Comparison of ENCODE assay signal across 11 mouse cellular contexts in the genomic region with DNA sequence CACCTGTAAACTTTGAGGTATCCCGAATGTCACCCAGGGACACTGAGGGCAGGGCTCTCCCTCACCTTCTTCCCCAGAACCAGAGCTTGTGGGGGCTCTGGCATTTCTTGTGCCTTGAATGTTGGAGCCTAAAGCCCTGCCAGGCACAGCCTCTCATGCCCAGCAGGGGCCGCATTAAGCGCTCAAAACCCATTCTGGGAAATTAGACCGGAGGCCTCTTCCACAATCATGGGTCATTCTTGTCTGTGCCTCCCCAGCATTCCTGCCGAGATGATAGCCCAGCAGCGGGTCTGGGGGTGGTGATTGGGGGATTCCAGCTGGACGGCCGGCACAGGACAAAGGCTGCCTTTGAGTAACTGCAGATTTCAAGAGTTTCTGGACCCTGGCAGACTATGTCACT. TPM values are rescaled to one million over a fixed set of nuclear protein-coding genes. Genes with fewer than 3 reads are reported as not detected.
DNase-seq lines count a peak whose midpoint lies in the region; ATAC-seq and TF ChIP-seq lines count a peak whose summit lies in the region.
"Had no signal": no experiment of that assay in that cellular context is flagged by ENCODE, and none has a peak within 500 bp of the region (broad histone marks: within the 10 kb centered on the region; RNA-seq: fewer than 3 reads in every experiment).

No protein-coding gene starts in this region.

- H3K4me3 ChIP-seq in intestine, postnatal 0 days (ENCODE audit: low read depth, low read length) = no peak overlapping the region
- no peak overlapping the region for H3K4me3 ChIP-seq in intestine, embryonic 16.5 days (ENCODE audit: low read length)
- H3K4me3 ChIP-seq in cortical plate, adult 2 months (ENCODE audit: insufficient read depth, low read length) = no peak overlapping the region
- H3K4me3 ChIP-seq in forebrain, embryonic 14.5 days (ENCODE audit: low read depth, low read length) = no peak overlapping the region
- no peak overlapping the region for H3K4me3 ChIP-seq in midbrain, embryonic 13.5 days (replicated peaks)
- H3K4me3 ChIP-seq: limb, embryonic 15.5 days had no signal

- no peaks in the 10 kb centered on the region for H3K4me1 ChIP-seq in intestine, postnatal 0 days (replicated peaks; ENCODE audit: control insufficient read depth, insufficient read depth, low read length)
- H3K4me1 ChIP-seq in intestine, embryonic 16.5 days (ENCODE audit: control insufficient read depth, insufficient read depth, low read length) = no peaks in the 10 kb centered on the region
- H3K4me1 ChIP-seq in cortical plate, adult 2 months (ENCODE audit: control insufficient read depth, insufficient read depth, low read length) = peaks cover 1% of the 10 kb centered on the region; the same call in 1 of the 2 replicates
- H3K4me1 ChIP-seq in forebrain, embryonic 14.5 days (ENCODE audit: control insufficient read depth, insufficient read depth, low read length) = peaks cover 31% of the 10 kb centered on the region
- peaks cover 50% of the 10 kb centered on the region for H3K4me1 ChIP-seq in midbrain, embryonic 13.5 days (replicated peaks)
- H3K4me1 ChIP-seq: limb, embryonic 15.5 days had no signal

- DNase-seq in forebrain, embryonic 14.5 days (ENCODE audit: low spot score) = peak; percentile 78
- no peak for DNase-seq in kidney, adult 9 months
- DNase-seq in frontal cortex, postnatal 10 days (ENCODE audit: low spot score in 2 of 2) = no peak
- DNase-seq in ovary, postnatal 14 days (ENCODE audit: low spot score) = no peak
- DNase-seq: gastrocnemius, postnatal 10 days; kidney, postnatal 36 days had no signal

- WGBS in intestine, postnatal 0 days = 51% methylated on average over 8 of the region's 8 CpGs
- WGBS in intestine, embryonic 16.5 days = 43% methylated on average over 8 of the region's 8 CpGs
- 6% methylated on average over 8 of the region's 8 CpGs for WGBS in forebrain, embryonic 14.5 days
- WGBS in midbrain, embryonic 13.5 days = 9% methylated on average over 8 of the region's 8 CpGs

- no peak overlapping the region for H3K9ac ChIP-seq in intestine, postnatal 0 days (ENCODE audit: low read depth, low read length)
- no peak overlapping the region for H3K9ac ChIP-seq in intestine, embryonic 16.5 days (ENCODE audit: low read depth, low read length)
- no peak overlapping the region for H3K9ac ChIP-seq in forebrain, embryonic 14.5 days (ENCODE audit: low read length)
- H3K9ac ChIP-seq in midbrain, embryonic 13.5 days (replicated peaks) = no peak overlapping the region
- H3K9ac ChIP-seq: limb, embryonic 15.5 days had no signal

- H3K27me3 ChIP-seq in intestine, postnatal 0 days (replicated peaks; ENCODE audit: control insufficient read depth, insufficient read depth, low read length) = no peaks in the 10 kb centered on the region
- no peaks in the 10 kb centered on the region for H3K27me3 ChIP-seq in intestine, embryonic 16.5 days (replicated peaks; ENCODE audit: control insufficient read depth, insufficient read depth, low read length)
- no peaks in the 10 kb centered on the region for H3K27me3 ChIP-seq in forebrain, embryonic 14.5 days (replicated peaks; ENCODE audit: control insufficient read depth, insufficient read depth, low read length)
- H3K27me3 ChIP-seq in midbrain, embryonic 13.5 days = no peaks in the 10 kb centered on the region
- H3K27me3 ChIP-seq: limb, embryonic 15.5 days had no signal

- H3K9me3 ChIP-seq in intestine, postnatal 0 days (ENCODE audit: control insufficient read depth) = no peaks in the 10 kb centered on the region
- no peaks in the 10 kb centered on the region for H3K9me3 ChIP-seq in intestine, embryonic 16.5 days (ENCODE audit: control insufficient read depth, low read length)
- H3K9me3 ChIP-seq in forebrain, embryonic 14.5 days (replicated peaks; ENCODE audit: control insufficient read depth, low read length) = no peaks in the 10 kb centered on the region
- no peaks in the 10 kb centered on the region for H3K9me3 ChIP-seq in midbrain, embryonic 13.5 days
- H3K9me3 ChIP-seq: limb, embryonic 15.5 days had no signal

- no peaks in the 10 kb centered on the region for H3K36me3 ChIP-seq in intestine, postnatal 0 days (ENCODE audit: control insufficient read depth, insufficient read depth)
- no peaks in the 10 kb centered on the region for H3K36me3 ChIP-seq in intestine, embryonic 16.5 days (ENCODE audit: control insufficient read depth, insufficient read depth, low read length)
- no peaks in the 10 kb centered on the region for H3K36me3 ChIP-seq in forebrain, embryonic 14.5 days (ENCODE audit: control insufficient read depth, insufficient read depth, low read length)
- H3K36me3 ChIP-seq in midbrain, embryonic 13.5 days = no peaks in the 10 kb centered on the region
- H3K36me3 ChIP-seq: limb, embryonic 15.5 days had no signal

- TF ChIP-seq CTCF in intestine, postnatal 0 days (IDR thresholded peaks at IDR 0.05; ENCODE audit: low read depth) = peak; percentile 27
- TF ChIP-seq CTCF in cortical plate, adult 2 months (IDR thresholded peaks at IDR 0.05; ENCODE audit: extremely low read depth, insufficient read depth, low read length) = 0 out of 2 replicates have a peak, but pooled peaks have one; percentile 19

- no peak overlapping the region for H3K4me2 ChIP-seq in intestine, postnatal 0 days (replicated peaks; ENCODE audit: low read depth)
- H3K4me2 ChIP-seq in intestine, embryonic 16.5 days (ENCODE audit: low read depth, low read length) = no peak overlapping the region
- no peak overlapping the region for H3K4me2 ChIP-seq in forebrain, embryonic 14.5 days (ENCODE audit: low read length)
- no peak overlapping the region for H3K4me2 ChIP-seq in midbrain, embryonic 13.5 days (replicated peaks)
- H3K4me2 ChIP-seq: limb, embryonic 15.5 days had no signal

- no peak for TF ChIP-seq POLR2A in cortical plate, adult 2 months (IDR thresholded peaks at IDR 0.05; ENCODE audit: extremely low read depth, insufficient read depth, low read length)

- no peak for ATAC-seq in intestine, postnatal 0 days
- ATAC-seq in intestine, embryonic 16.5 days = no peak
- peak; percentile 44 for ATAC-seq in forebrain, embryonic 14.5 days
- peak; percentile 34 for ATAC-seq in midbrain, embryonic 13.5 days

- no peak overlapping the region for H3K27ac ChIP-seq in intestine, postnatal 0 days (ENCODE audit: low read depth, low read length)
- H3K27ac ChIP-seq in intestine, embryonic 16.5 days (ENCODE audit: low read length) = no peak overlapping the region
- H3K27ac ChIP-seq in cortical plate, adult 2 months (ENCODE audit: insufficient read depth, low read length) = no peak overlapping the region
- peak overlapping the region; percentile 72 for H3K27ac ChIP-seq in forebrain, embryonic 14.5 days (ENCODE audit: low read depth, low read length)
- H3K27ac ChIP-seq in midbrain, embryonic 13.5 days = peak overlapping the region; percentile 88
- H3K27ac ChIP-seq: limb, embryonic 15.5 days had no signal

RNA-seq across cellular contexts. Expression of a gene that starts 16.3 kb away (rescaled TPM):
- not detected in 2 replicates for polyA plus RNA-seq in intestine, postnatal 0 days (2015; fragmentation: Nextera tagmentation; extraction: Ambion mirVana)
- 0.98 and 1.4 TPM in 2 replicates for polyA plus RNA-seq in intestine, embryonic 16.5 days (2015; fragmentation: Nextera tagmentation; extraction: Ambion mirVana)
- 2.1 and 3.2 TPM in 2 replicates for polyA plus RNA-seq in cortical plate, adult 2 months (2012; rRNA removed)
- polyA plus RNA-seq in forebrain, embryonic 14.5 days (2014; fragmentation: Nextera tagmentation; extraction: Ambion mirVana) = 0.36 and 0.57 TPM in 2 replicates
- polyA plus RNA-seq in midbrain, embryonic 13.5 days (2015; fragmentation: Nextera tagmentation; extraction: Ambion mirVana) = 0.90 and 1.3 TPM in 2 replicates

RNA-seq across cellular contexts. Expression of a gene that starts 25.7 kb away (rescaled TPM):
- polyA plus RNA-seq in intestine, postnatal 0 days (2015; fragmentation: Nextera tagmentation; extraction: Ambion mirVana) = not detected in 2 replicates
- not detected in 2 replicates for polyA plus RNA-seq in intestine, embryonic 16.5 days (2015; fragmentation: Nextera tagmentation; extraction: Ambion mirVana)
- not detected in 2 replicates for polyA plus RNA-seq in cortical plate, adult 2 months (2012; rRNA removed)
- 0.14 TPM in 1 of 2 replicates, not detected in the other for polyA plus RNA-seq in forebrain, embryonic 14.5 days (2014; fragmentation: Nextera tagmentation; extraction: Ambion mirVana)
- 0.17 TPM in 1 of 2 replicates, not detected in the other for polyA plus RNA-seq in midbrain, embryonic 13.5 days (2015; fragmentation: Nextera tagmentation; extraction: Ambion mirVana)
- polyA plus RNA-seq: limb, embryonic 15.5 days had no signal

RNA-seq across cellular contexts. Expression of a gene that starts 46.5 kb away (rescaled TPM):
- polyA plus RNA-seq in intestine, postnatal 0 days (2015; fragmentation: Nextera tagmentation; extraction: Ambion mirVana) = 22.3 and 31.3 TPM in 2 replicates
- polyA plus RNA-seq in intestine, embryonic 16.5 days (2015; fragmentation: Nextera tagmentation; extraction: Ambion mirVana) = 52.7 and 56.0 TPM in 2 replicates
- 93.0 and 110 TPM in 2 replicates for polyA plus RNA-seq in cortical plate, adult 2 months (2012; rRNA removed)
- polyA plus RNA-seq in forebrain, embryonic 14.5 days (2014; fragmentation: Nextera tagmentation; extraction: Ambion mirVana) = 28.7 and 36.7 TPM in 2 replicates
- polyA plus RNA-seq in midbrain, embryonic 13.5 days (2015; fragmentation: Nextera tagmentation; extraction: Ambion mirVana) = 74.1 and 89.0 TPM in 2 replicates

RNA-seq across cellular contexts. Expression of a gene that starts 46.7 kb away (rescaled TPM):
- polyA plus RNA-seq in intestine, postnatal 0 days (2015; fragmentation: Nextera tagmentation; extraction: Ambion mirVana) = 40.0 and 44.9 TPM in 2 replicates
- polyA plus RNA-seq in intestine, embryonic 16.5 days (2015; fragmentation: Nextera tagmentation; extraction: Ambion mirVana) = 68.6 and 76.2 TPM in 2 replicates
- 101 and 110 TPM in 2 replicates for polyA plus RNA-seq in cortical plate, adult 2 months (2012; rRNA removed)
- polyA plus RNA-seq in forebrain, embryonic 14.5 days (2014; fragmentation: Nextera tagmentation; extraction: Ambion mirVana) = 57.9 and 83.5 TPM in 2 replicates
- 112 and 127 TPM in 2 replicates for polyA plus RNA-seq in midbrain, embryonic 13.5 days (2015; fragmentation: Nextera tagmentation; extraction: Ambion mirVana)

Comparison
In these comparisons a context has a peak if more than half of its experiments do, and no peak if none do; other contexts are left out.
1. ATAC-seq: peak in forebrain, embryonic 14.5 days (single experiment) and midbrain, embryonic 13.5 days (single experiment); none in intestine, postnatal 0 days (single experiment) and intestine, embryonic 16.5 days (single experiment).
2. H3K27ac ChIP-seq: peak in forebrain, embryonic 14.5 days (single experiment) and midbrain, embryonic 13.5 days (single experiment); none in intestine, postnatal 0 days (single experiment), intestine, embryonic 16.5 days (single experiment) and cortical plate, adult 2 months (single experiment).